Mouse (Mus musculus): ENCODE measurements around the gene Acbd6.

DNA sequence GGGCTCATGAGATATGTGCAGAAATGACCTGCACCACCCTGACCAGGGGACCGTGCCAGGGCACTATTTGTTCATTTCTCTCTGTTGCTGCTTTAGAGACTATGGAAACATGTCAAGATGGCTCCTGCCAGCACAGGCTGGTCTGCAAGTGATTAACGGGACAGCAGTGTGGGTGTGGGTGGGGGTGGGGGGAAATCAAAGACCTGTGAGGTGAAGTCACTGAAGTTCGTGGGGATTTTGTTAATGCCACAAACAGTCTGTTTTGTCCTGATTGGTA, 24.3 kb upstream of the Acbd6 start:
- TF ChIP-seq TAL1 (IDR thresholded peaks at IDR 0.05; ENCODE audit: low read length) (no peak), ETS1 (IDR thresholded peaks at IDR 0.05; ENCODE audit: low read depth, low read length) (no peak), NRF1 (IDR thresholded peaks at IDR 0.05; ENCODE audit: insufficient read depth, low read depth, low read length, poor library complexity, severe bottlenecking) (no peak), MAX (IDR thresholded peaks at IDR 0.05; ENCODE audit: low read length) (no peak), CTCF (IDR thresholded peaks at IDR 0.05 in 2 of 3, conservative IDR thresholded peaks at IDR 0.05 in 1 of 3; ENCODE audit: control insufficient read depth in 1 of 3, insufficient read depth in 1 of 3, low read depth in 2 of 3, low read length in 3 of 3, poor library complexity in 1 of 3, severe bottlenecking in 1 of 3) (no peak), JUND (IDR thresholded peaks at IDR 0.05; ENCODE audit: low read depth, low read length) (no peak), EP300 (IDR thresholded peaks at IDR 0.05; ENCODE audit: low read depth in 1 of 2, low read length in 2 of 2) (no peak), MAZ (IDR thresholded peaks at IDR 0.05; ENCODE audit: low read depth, low read length) (no peak), TBP (IDR thresholded peaks at IDR 0.05; ENCODE audit: low read depth, low read length) (no peak), POLR2AphosphoS2 (IDR thresholded peaks at IDR 0.05; ENCODE audit: low read length) (no peak)
